Mouse (Mus musculus): ENCODE data around the gene Macrod2. TPM values are rescaled to one million over a fixed set of nuclear protein-coding genes. Genes with fewer than 3 reads are reported as not detected.

The Macrod2 gene
- polyA plus RNA-seq, 1 experiment from 2014 or later: 23.7 TPM

DNA sequence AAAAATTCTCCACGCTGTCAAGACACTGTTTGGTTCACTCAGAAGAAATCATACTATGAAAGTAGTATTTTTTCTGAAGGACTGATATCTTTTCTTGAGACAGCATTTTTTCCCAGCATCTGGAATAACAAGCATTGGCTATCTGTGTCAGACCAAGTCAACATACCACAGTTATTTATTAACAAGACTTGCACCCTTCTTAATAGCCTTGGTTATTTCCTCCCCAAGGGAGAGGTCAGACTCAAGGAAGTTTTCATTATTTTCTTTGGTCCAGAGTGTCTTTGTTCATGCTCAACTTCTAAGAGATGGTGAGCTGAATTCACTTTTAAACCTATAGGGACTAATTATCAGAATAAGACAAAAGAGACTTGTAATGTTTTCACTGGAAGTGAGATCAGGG, 728.8 kb downstream of the Macrod2 start:
- Histone ChIP-seq H3K9me3 (no peaks in the 10 kb centered on the region), H3K4me1 (no peaks in the 10 kb centered on the region), H3K27ac (replicated peaks) (no peak overlapping the region), H3K36me3 (no peaks in the 10 kb centered on the region), H3K9ac (no peak overlapping the region), H3K27me3 (replicated peaks) (no peaks in the 10 kb centered on the region), H3K4me3 (no peak overlapping the region), H3K4me2 (no peak overlapping the region)
- ATAC-seq (ENCODE audit: extremely low read depth, insufficient number of reproducible peaks, low FRiP score, low TSS enrichment): no peak
- WGBS: 82% methylated on average over 1 of the region's 1 CpGs

DNA sequence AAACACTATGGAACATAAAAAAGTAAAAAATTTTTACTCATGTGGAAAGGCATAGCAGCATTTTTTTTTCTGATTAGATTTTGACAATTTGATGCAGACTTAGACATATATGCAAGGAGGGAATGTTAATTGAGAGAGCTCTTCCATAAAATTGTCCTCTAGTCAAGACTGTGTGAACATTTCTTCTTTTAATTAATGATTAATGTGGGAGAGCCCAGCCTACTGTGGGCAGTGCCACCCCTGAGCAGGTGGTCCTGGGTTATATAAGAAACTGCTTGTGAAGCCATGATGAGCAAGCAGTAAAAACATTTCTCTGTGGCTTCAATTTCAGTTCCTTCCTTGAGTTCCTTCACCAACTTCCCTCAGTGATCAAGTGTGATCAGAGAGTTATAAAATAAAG, 730.5 kb downstream of the Macrod2 start:
- Histone ChIP-seq H3K9ac (no peak overlapping the region), H3K36me3 (no peaks in the 10 kb centered on the region), H3K27me3 (replicated peaks) (no peaks in the 10 kb centered on the region), H3K9me3 (no peaks in the 10 kb centered on the region), H3K27ac (replicated peaks) (no peak overlapping the region), H3K4me3 (no peak overlapping the region), H3K4me2 (no peak overlapping the region), H3K4me1 (no peaks in the 10 kb centered on the region)
- no peak for ATAC-seq (ENCODE audit: extremely low read depth, insufficient number of reproducible peaks, low FRiP score, low TSS enrichment)

DNA sequence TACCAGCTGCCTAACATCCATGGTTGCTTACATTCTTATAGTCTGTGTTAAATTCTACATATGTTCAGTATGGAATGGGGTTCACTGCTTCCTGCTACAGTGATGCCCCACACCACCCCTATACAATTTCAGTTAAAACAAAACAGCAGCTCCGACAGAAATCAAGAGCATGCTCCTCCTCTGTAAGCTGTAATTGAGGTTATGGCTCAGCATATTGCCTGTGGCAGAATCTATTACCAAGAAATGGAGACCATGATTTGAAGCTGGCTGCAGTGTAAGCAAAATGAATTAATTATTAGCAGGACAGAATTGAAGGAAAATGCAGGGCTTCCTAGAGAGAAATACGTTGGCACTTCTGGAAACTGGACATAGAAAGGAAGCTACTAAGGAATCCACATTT, 747.2 kb downstream of the Macrod2 start:
- no peak overlapping the region for H3K4me3 ChIP-seq
- no peaks in the 10 kb centered on the region for H3K9me3 ChIP-seq
- H3K36me3 ChIP-seq: no peaks in the 10 kb centered on the region
- H3K27me3 ChIP-seq (replicated peaks): no peaks in the 10 kb centered on the region
- no peaks in the 10 kb centered on the region for H3K4me1 ChIP-seq
- no peak for ATAC-seq (ENCODE audit: extremely low read depth, insufficient number of reproducible peaks, low FRiP score, low TSS enrichment)
- 69% methylated on average over 2 of the region's 2 CpGs for WGBS
- no peak overlapping the region for H3K4me2 ChIP-seq
- no peak overlapping the region for H3K27ac ChIP-seq (replicated peaks)
- no peak overlapping the region for H3K9ac ChIP-seq

DNA sequence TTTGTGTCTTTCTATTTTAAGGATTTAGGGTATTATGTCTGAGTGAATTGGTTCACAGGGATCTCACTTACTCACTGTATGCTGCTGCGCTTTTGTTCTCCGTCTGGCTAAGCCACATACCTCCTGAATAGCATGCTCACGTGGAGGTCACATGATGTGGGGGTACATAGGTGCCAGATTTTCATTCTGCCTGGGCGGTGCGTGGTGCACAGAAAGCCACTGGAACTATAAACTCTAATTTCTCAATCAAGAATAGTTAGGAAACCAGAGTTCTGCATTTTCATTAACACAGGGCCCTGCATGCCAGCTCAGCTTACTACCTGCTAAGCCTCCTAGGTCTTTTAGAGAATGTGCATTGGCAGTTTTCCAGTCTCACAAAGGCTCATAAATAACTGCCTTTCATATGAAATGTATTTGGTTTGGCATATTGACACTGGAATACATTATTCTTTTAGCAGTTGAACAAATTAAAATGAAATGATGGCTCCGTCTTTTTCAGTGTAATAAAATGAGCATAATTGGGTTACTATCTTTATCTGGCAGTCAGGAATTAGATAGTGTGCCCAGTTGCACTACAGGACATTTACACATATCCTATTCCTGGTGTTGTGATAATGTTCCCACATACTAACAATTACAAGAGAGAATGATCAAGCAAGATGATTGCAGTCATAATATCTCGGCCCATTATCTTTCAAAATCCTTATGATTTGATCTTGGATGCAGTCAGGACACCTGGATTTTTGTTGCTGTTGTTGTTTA, 757.1 kb downstream of the Macrod2 start:
- ATAC-seq (ENCODE audit: extremely low read depth, insufficient number of reproducible peaks, low FRiP score, low TSS enrichment): no peak
- Histone ChIP-seq H3K27ac (replicated peaks) (no peak overlapping the region; the same call in 1 of the 2 replicates), H3K4me2 (no peak overlapping the region), H3K9ac (no peak overlapping the region), H3K4me3 (no peak overlapping the region), H3K4me1 (peaks cover 19% of the 10 kb centered on the region), H3K9me3 (no peaks in the 10 kb centered on the region), H3K36me3 (no peaks in the 10 kb centered on the region), H3K27me3 (replicated peaks) (no peaks in the 10 kb centered on the region)
- WGBS: 52% methylated on average over 7 of the region's 7 CpGs

DNA sequence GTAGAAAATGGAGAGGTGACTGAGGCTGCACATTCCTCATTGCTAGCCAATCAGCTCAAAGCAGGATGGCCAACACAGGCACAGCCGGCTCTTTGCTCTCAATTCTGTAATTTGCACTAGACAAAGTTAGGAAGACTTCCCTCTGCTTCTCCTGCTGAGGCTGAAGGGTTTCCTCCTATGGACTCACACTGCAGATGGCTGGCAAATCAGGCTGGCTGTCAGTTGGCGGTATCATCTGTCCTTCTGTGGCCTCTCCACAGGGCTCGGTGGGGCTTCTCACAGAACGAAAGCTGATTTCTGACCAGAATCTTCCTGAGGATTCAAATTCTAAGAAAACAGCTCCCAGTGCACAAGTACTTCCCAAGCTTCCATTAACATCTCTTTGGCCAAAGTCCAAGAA, 760.9 kb downstream of the Macrod2 start:
- Histone ChIP-seq H3K4me2 (no peak overlapping the region), H3K4me3 (no peak overlapping the region), H3K27me3 (replicated peaks) (no peaks in the 10 kb centered on the region), H3K4me1 (peaks cover 19% of the 10 kb centered on the region), H3K36me3 (no peaks in the 10 kb centered on the region), H3K9ac (no peak overlapping the region), H3K9me3 (no peaks in the 10 kb centered on the region), H3K27ac (replicated peaks) (no peak overlapping the region)
- WGBS: 60% methylated on average over 4 of the region's 4 CpGs
- no peak for ATAC-seq (ENCODE audit: extremely low read depth, insufficient number of reproducible peaks, low FRiP score, low TSS enrichment)

DNA sequence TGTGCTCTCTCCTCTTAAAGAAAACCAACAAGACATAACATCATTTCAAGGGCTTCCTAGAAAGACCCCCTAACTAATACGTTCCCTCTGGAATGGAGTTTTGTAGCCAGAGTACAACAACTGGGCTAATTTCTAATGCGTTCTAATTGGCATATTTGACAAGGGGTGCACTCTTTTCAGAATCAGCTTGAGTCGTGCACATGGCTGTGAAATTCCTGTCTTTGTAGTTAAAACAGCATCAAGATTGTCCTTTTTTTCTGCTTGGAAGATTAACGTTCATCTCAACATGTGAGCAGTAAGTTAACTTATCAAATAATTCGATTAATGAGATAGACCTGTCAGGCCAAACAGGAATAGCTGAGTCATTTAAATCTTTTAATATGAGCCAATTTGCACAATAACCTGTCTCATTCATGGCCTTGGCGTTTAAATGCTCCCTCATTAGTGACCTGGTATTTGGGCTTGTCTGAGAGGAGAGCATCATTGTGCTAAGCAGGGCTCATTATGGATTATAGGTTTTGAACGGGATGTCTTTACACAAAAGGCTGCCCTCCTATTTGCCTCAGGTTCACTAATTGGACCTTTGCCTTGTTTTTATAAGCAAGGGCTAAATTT, 762.0 kb downstream of the Macrod2 start:
- peaks cover 15% of the 10 kb centered on the region for H3K4me1 ChIP-seq
- H3K9me3 ChIP-seq: no peaks in the 10 kb centered on the region
- no peak overlapping the region for H3K9ac ChIP-seq
- no peak overlapping the region for H3K4me3 ChIP-seq
- no peaks in the 10 kb centered on the region for H3K27me3 ChIP-seq (replicated peaks)
- H3K4me2 ChIP-seq: no peak overlapping the region
- WGBS: 77% methylated on average over 7 of the region's 7 CpGs
- no peak for ATAC-seq (ENCODE audit: extremely low read depth, insufficient number of reproducible peaks, low FRiP score, low TSS enrichment)
- no peaks in the 10 kb centered on the region for H3K36me3 ChIP-seq
- H3K27ac ChIP-seq (replicated peaks): no peak overlapping the region

DNA sequence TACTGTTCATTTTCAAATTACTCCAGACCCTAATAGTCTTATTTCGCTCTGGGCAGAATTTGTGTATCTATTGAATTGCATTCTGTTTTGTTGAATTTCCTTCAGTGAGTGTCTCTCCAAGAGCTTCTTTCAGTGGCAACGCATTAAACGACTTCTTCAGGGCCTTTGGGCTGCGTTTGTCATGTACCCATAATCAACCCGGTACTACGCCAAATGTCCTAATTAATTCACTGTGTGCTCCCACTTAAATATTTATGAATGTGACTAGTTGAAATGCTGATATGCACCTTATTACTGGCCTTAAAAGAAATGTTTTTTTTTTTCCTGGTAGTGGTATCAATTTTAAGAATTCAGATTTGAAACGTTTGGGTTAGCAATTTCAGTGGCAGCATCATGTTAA, 763.1 kb downstream of the Macrod2 start:
- H3K27me3 ChIP-seq (replicated peaks): no peaks in the 10 kb centered on the region
- H3K4me2 ChIP-seq: no peak overlapping the region
- no peaks in the 10 kb centered on the region for H3K9me3 ChIP-seq
- peaks cover 5% of the 10 kb centered on the region for H3K4me1 ChIP-seq
- no peak overlapping the region for H3K9ac ChIP-seq
- no peaks in the 10 kb centered on the region for H3K36me3 ChIP-seq
- H3K4me3 ChIP-seq: no peak overlapping the region
- ATAC-seq (ENCODE audit: extremely low read depth, insufficient number of reproducible peaks, low FRiP score, low TSS enrichment): no peak
- 75% methylated on average over 7 of the region's 7 CpGs for WGBS
- H3K27ac ChIP-seq (replicated peaks): no peak overlapping the region

DNA sequence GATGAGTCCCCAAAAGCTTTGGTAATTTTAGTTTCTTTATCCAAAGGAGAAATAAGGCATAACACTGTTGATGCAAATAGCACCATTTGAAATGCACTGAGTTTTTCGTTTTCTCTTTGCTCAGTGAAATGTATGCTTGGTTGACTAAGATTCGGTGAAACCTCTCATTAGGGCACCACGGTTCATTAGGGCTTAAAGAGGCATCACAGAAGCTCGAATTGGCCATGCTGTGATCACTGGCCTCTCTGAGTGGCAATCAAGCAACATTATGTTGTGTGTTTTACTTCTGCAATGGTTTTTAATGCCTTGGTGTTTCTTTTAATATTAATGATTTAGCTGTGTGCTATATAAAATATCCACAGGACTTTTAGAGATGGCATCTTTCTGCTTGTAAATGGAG, 768.8 kb downstream of the Macrod2 start:
- H3K4me1 ChIP-seq: no peaks in the 10 kb centered on the region
- WGBS: 72% methylated on average over 4 of the region's 4 CpGs

DNA sequence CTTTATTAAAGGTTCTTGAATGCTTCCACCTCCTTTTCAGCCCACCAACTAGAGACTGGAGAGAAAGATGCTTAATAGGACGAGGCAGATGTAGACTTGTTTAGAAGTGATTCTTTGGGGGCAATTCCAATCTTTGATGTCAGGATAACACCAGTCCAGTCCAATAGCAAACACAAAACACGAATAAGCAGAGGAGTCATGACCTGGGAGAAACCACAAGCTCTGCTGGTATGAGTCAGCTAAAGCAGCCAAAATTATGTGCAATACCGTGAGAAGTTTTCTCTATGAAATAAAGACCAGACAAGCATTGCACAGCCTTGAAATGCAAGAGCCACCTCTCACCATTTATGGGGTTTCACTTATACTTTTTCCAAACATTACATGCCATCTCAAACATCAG, 774.5 kb downstream of the Macrod2 start:
- Histone ChIP-seq H3K4me3 (no peak overlapping the region), H3K9ac (no peak overlapping the region), H3K4me2 (no peak overlapping the region), H3K27ac (replicated peaks) (no peak overlapping the region), H3K9me3 (no peaks in the 10 kb centered on the region), H3K36me3 (no peaks in the 10 kb centered on the region), H3K4me1 (no peaks in the 10 kb centered on the region), H3K27me3 (replicated peaks) (no peaks in the 10 kb centered on the region)
- 74% methylated on average over 3 of the region's 3 CpGs for WGBS
- no peak for ATAC-seq (ENCODE audit: extremely low read depth, insufficient number of reproducible peaks, low FRiP score, low TSS enrichment)

More for the DNA sequence above, 768.8 kb downstream of the Macrod2 start:
- Histone ChIP-seq H3K9ac (no peak overlapping the region), H3K9me3 (no peaks in the 10 kb centered on the region), H3K27ac (replicated peaks) (no peak overlapping the region), H3K4me3 (no peak overlapping the region), H3K4me2 (no peak overlapping the region), H3K27me3 (replicated peaks) (no peaks in the 10 kb centered on the region), H3K36me3 (no peaks in the 10 kb centered on the region)
- no peak for ATAC-seq (ENCODE audit: extremely low read depth, insufficient number of reproducible peaks, low FRiP score, low TSS enrichment)

DNA sequence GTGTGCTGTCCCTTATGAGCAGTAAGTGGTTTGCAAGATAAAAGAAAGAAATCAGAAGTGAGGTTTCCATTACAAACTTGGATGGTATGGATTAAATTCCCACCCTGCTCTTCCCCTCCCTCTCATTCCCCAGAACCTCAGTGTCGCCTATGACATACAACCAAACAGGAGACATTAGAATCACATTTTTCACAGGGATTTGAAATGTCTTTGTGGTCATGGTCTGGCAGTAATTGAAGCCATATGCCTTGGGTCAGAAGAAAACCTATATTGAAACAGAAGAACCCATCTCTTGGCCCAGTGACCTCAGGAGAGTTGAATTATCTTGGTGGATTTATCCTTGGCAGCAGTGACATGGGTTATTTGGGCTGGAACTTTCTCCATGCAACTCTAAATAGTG, 778.1 kb downstream of the Macrod2 start:
- Histone ChIP-seq H3K27ac (replicated peaks) (no peak overlapping the region), H3K27me3 (replicated peaks) (no peaks in the 10 kb centered on the region), H3K4me2 (no peak overlapping the region), H3K9ac (no peak overlapping the region), H3K36me3 (no peaks in the 10 kb centered on the region), H3K9me3 (no peaks in the 10 kb centered on the region), H3K4me1 (no peaks in the 10 kb centered on the region), H3K4me3 (no peak overlapping the region)
- WGBS: 60% methylated on average over 1 of the region's 1 CpGs
- no peak for ATAC-seq (ENCODE audit: extremely low read depth, insufficient number of reproducible peaks, low FRiP score, low TSS enrichment)

DNA sequence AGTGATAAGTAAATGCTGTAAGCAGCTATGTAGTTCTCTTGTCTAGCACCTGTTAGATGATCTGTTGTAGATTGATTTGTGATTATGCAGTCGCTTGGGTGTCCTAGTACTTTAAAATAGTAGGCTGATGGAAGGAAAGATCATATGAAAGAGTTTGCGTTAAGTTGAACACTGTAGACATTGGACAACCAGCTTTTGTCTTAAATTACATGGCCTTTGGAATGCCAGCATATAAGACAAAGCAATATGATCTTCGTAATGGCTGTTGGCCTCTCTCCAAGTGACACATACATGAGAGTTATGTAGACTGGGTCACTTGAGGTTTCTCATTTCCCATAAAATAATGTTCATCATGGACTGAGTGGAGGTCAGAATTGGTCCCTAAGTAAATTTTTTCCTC, 778.5 kb downstream of the Macrod2 start:
- H3K9ac ChIP-seq: no peak overlapping the region
- no peaks in the 10 kb centered on the region for H3K9me3 ChIP-seq
- no peaks in the 10 kb centered on the region for H3K27me3 ChIP-seq (replicated peaks)
- WGBS: 79% methylated on average over 3 of the region's 3 CpGs
- no peaks in the 10 kb centered on the region for H3K4me1 ChIP-seq
- no peak overlapping the region for H3K27ac ChIP-seq (replicated peaks)
- H3K4me3 ChIP-seq: no peak overlapping the region
- no peak for ATAC-seq (ENCODE audit: extremely low read depth, insufficient number of reproducible peaks, low FRiP score, low TSS enrichment)
- H3K4me2 ChIP-seq: no peak overlapping the region
- H3K36me3 ChIP-seq: no peaks in the 10 kb centered on the region

DNA sequence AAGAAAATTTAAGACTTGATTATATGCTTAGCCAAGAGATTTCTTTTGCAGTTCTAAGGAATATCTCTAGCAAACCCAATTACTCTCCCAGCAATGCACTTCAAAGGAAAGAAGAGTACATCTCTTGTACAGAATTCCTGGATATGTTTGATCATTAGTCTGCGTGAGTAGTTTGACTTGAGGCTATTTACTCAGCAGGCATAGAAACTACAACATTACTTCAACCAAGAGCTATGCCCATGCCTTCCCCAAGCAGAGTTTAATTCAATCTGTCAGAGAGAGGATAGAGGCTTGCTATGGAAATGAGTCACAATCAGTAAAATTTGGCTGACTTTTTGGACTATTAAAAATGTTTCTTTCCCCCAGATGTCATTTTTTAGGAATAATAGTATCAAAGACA, 785.5 kb downstream of the Macrod2 start:
- H3K4me1 ChIP-seq: no peaks in the 10 kb centered on the region
- H3K4me2 ChIP-seq: no peak overlapping the region
- no peaks in the 10 kb centered on the region for H3K36me3 ChIP-seq
- no peak for ATAC-seq (ENCODE audit: extremely low read depth, insufficient number of reproducible peaks, low FRiP score, low TSS enrichment)
- H3K9me3 ChIP-seq: no peaks in the 10 kb centered on the region
- H3K9ac ChIP-seq: no peak overlapping the region
- H3K4me3 ChIP-seq: no peak overlapping the region
- WGBS: 65% methylated on average over 1 of the region's 1 CpGs
- no peak overlapping the region for H3K27ac ChIP-seq (replicated peaks)
- H3K27me3 ChIP-seq (replicated peaks): no peaks in the 10 kb centered on the region
